Mouse (Mus musculus) E14TG2a.4 (cell line): ENCODE measurements around the gene Tchp.

ENCODE experiments used
- CTCF ChIP-seq: conservative IDR thresholded peaks from 2 replicates; pipeline ENCODE4 v1.5.1; 2014; ENCODE audit warnings: low read length
- POU5F1 ChIP-seq: IDR thresholded peaks from 2 replicates; pipeline ENCODE4 v1.6.1; 2014; ENCODE audit warnings: low read length, borderline replicate concordance

GRCm38 (mm10) chr5:114740595-114740994 lies 33.0 kb downstream of the Tchp start:
- TF ChIP-seq CTCF (no peak), POU5F1 (no peak)
